Mouse (Mus musculus) testis, postnatal 10 days (tissue): ENCODE results near the gene Rrp36.
A peak's percentile ranks its signal among the peaks of the same experiment; 100 is the strongest.

Experiments
- DNase-seq: peaks from one replicate; pipeline ENCODE4 v3.0.0; 2021; ENCODE audit warnings: low spot score

The Rrp36 gene

DNA sequence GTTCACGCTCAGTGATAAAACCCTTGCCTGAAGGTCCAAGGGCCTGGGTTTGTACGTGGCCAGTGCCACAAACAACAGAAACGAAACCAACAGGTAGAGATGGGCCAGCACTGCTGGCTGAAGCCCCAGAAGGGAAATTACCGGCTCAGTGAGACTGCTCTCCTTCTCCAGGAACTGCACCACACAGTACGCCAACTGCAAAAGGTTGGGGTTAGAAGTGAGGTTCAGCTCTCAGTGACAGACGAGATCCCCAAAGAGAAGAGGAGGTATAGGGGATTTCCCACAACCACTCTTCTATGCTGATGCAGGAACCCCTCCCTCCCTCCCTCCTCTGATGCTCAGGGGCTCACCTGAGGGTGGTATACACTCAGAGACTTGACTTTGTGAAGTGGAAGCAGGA is 11.8 kb upstream of the Rrp36 start:
- DNase-seq, result no peak

DNA sequence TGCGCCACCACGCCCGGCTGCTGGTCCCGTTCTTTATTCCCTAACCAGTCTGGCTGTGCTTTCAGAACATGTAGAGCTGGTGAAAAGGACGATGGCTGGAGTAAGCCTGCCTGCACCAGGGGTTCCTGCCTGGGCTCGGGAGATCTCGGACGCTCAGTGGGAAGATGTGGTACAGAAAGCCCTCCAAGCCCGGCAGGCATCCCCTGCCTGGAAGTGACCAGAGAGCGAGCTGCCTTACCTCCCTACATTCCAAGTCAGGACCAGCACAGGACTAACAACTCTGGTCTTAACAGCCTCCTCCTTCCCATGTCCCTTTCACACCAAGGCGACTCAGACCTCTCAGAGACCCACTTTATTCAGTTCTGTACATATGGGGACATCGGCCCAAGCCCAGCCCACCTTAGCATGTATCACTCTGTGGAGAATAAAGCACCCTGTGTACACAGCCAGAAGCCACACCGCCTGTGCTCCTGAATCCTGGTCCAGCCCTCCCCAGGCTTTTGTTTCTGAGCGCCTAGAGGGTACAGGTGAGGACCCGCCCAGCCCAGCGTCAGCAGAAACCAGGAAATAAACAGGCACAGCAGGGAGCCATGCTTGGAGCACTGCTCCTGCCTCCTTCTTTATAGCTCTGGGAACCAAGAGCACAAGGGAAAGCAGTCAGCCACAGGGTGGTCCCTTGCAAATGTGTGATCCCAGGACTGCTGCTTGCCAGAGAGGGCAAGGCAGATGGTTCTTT is 8.7 kb upstream of the Rrp36 start:
- no peak for DNase-seq

DNA sequence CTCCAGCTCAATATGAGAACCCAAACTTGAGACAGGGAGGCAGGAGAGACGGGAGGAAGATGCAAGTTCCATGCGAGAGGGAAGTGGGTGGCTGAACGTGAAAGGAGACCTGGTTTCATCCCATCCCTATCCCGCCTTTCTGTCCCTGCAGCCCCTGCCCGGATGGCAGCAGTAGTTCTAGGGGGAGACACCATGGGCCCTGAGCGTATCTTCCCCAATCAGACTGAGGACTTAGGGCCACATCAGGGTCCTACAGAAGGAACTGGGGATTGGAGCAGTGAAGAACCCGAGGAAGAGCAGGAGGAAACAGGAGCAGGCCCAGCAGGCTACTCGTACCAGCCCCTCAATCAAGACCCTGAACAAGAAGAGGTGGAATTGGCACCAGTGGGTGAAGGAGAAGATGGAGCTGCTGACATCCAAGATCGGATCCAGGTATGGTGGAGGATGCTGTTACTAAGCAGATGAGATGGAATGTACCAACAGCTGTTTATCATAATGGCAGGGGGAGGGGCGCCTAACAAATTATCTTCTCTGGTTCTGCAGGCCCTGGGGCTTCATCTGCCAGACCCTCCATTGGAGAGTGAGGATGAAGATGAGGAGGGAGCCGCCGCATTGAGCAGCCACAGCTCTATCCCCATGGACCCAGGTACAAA is 7.4 kb upstream of the Rrp36 start:
- no peak for DNase-seq

DNA sequence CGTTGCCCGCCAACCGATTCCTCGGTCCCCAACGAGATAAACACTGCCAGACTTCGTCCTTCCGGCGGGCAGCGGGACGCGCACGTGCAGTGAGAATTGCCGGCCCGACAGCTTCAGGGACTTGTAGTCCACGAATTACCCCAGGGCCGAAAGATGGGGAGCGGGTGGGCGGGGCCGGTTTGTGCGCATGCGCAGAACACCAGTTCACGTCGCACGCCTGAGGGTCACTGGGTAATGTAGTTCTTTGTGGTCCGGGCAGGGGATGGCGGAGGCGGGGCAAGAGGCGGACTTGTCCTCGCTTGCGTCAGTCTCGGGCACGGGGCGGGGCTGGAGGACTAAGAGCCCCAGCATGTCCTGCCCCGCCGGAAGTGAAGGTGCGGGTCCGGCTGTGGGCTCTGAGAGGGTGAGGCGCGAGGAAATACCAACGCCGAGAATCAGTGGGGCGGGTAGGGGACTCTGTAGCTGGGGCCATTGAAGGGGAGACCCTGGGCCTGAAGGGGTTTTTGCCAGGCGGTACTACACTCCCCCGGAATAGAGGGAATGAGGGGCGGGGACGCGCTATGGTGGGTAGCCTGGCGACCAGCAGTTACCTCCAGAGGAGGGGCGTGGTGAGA is 6.7 kb upstream of the Rrp36 start, which contains the start of gene Klhdc3:
TSS of gene Klhdc3 (minus strand) at position 155 of the 614 bp plus-strand sequence.
- peak; percentile 99 for DNase-seq

DNA sequence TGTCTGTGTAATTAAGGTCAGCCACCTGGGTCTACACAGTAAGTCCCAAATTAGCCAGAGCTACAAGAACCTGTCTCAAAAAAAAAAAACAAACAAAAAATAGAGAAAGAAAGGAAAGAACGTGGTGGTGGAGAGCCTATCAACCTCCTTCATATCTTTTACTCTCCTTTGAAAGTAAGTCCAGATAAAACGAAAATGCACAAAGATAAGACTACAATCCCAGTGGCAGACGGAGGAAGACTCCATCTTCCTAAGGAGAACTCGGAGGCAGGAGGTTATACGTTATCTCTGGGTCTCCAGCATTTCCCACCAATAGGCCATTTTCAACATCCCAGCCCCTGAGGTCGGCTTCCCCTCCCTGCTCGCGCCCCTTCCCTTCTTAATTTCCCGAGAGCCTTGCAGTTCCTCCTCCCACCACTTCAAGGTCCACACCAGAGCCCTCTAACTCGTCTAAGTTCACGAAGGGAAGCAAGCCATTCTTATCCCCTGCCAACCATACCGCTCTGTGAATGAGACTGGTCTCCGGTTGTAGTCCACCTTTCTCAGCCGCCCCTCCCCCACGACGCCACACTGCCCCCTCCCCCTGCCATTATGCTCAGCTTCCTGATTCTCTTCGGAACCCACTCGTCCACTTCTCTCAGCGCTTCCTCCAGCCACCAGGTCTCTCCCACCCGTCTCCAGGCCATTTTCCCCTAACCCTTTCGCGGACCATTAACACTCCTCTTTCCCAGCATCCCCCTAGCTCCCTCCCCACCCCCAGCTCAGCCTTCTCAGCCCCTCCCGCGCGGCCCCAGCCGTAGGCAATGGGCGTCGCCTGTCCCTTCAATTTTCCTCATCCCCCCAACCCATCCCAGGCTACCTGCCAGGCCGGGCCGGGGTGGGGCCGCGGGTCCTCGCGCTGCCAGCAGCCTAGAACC is 5.9 kb upstream of the Rrp36 start:
- peak; percentile 84 for DNase-seq

DNA sequence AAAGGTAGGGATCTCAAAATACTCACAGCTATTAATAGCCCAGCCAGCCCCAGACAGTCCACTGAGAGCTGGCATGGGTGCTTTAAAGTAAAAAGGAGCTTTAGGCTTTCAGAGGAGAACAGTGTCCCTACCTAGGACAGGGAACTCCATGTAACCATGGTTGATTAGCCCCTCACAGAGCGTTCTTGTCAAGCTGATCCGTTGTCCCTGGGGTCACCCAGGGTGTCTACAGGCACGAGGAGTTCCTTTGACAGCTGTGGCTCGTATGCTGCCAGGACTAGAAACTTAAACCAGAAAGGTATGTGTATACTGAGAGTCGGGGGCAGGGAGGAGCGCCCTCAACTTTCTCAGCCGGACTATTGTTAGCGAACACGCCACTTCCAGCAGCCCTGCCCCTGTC is 4.8 kb upstream of the Rrp36 start:
- DNase-seq, result no peak

DNA sequence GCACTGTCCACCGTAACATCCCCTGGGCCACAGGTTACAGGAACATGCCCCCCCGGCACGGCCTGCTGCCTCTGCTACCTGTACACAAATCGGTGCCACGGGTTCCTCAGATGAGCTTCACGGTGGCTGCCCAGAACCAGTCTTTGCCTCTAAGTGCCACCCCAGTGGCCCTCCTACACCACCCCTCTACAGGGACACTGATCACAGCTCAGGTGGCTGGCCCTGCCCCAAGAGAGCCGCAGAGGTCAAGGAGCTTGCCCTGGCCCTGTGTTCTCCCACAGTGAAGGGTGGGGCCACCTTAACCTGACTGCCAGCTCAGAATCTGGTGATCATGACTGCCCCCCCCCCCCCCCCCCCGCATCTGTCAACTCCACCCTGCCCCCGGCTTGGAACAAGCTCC is 4.3 kb upstream of the Rrp36 start, which contains the start of gene Mea1:
TSS of gene Mea1 (plus strand) at position 378 of the 400 bp plus-strand sequence.
- DNase-seq, result no peak

DNA sequence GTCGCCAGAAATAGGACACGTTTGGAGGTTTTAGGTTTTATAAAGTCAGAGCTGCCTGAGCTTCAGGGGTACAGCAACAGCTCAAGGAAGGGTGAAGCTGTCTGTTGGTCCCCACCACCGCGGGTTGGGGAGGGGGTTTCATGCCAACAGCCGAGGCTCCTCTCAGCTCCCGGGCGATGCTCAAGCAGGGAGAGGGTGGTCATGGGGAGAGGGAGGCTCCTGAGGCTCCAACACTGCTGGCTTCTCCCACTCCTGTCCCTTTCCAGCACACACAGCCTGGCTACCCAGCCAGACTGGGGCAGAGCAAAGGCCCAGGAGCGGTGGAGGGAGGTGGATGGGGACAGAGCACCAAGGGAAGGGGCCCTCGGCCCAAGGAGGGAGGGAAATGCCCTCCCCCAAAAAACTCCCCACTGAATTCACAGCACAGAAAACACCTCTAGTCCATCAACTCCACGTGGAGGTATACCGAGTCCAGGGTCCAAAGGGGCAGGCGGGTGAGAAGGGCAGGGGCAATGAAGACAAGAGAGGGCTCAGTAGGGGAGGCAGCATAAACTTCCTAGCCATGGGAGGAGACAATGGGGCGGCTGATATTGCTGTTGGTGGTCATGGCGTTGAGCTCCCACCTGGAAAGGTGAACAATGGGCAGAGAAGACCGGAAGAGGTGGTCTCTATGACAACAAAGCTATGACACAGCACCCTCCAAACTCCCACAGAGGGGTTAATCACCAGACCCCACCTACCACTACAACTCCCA is 555 bp upstream of the Rrp36 start:
- peak; percentile 58 for DNase-seq

DNA sequence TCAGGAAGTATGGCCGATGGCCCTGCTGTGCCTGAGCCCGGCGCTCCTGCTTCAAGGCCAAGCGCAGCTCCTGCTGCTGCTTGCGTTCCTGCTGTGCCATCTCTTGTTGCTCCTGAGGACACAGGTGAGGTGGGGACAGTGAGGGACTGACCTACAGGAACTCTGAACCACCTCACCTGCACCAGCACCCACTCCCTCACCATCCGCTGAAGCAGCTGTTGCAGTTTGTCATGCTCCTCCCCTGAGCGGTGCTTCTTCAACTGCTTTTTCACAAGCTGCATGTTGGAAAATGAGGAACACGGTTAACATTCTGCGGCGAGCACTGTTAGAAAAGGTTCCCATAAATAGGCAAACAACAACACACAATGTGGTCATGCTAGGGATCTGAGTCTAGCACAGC is 4.2 kb downstream of the Rrp36 start:
- DNase-seq, result peak; percentile 38

DNA sequence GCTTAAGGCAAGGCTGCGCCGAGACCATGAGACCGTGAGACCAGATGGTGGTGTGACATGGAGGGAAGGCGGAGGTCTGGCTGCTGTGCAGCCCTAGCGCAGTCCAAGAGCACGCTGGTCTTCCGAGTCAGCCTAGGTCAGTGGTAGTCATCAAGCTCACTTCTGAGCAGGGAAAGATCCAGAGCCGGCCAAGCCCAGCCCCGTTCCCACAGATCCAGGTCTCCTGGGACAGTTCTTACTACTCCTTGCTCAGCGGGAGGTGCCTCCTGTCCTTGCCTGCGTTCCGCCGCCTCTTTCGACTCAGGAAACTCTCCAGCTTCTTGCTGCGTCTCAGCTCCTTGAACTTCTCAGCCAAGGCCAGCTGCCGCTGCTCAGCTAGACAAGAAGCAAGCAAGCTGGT is 6.4 kb downstream of the Rrp36 start:
- DNase-seq, result peak; percentile 44

DNA sequence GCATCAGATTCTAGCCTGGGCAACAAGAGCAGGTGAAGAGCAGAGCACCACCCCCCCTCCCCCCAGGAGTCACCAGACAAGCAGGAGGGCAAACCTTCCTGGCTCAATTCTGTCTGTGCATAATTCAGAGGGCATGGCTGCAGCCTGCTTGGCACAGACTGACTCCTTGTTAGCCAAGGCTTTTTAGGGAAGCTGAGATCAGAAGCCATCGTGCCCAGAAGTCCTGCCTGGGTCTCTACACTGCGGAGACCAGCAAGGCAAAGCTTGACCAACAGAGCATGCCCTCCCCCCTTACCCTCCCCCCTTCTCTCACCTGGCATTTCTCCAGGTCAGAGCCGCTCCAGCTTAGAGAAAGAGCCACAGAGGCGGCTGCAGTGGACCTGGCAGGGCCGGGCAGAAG is 11.4 kb downstream of the Rrp36 start:
- DNase-seq, result no peak

DNA sequence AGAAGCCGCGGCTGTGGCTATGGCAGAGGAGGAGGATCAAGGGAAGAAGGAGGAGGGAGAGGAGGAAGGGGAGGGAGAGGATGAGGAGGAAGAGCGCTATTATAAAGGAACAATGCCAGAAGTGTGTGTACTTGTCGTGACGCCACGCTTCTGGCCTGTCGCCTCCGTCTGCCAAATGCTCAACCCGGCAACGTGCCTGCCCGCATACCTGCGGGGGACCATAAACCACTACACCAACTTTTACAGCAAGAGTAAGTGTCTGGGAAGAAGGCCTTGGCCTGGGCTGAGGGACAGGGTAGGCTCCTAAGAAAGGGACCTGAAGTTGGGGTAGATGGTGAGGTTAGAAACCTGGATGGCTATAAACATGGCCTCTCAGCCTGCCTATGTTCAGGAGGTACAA is 12.2 kb downstream of the Rrp36 start:
- DNase-seq, result no peak

DNA sequence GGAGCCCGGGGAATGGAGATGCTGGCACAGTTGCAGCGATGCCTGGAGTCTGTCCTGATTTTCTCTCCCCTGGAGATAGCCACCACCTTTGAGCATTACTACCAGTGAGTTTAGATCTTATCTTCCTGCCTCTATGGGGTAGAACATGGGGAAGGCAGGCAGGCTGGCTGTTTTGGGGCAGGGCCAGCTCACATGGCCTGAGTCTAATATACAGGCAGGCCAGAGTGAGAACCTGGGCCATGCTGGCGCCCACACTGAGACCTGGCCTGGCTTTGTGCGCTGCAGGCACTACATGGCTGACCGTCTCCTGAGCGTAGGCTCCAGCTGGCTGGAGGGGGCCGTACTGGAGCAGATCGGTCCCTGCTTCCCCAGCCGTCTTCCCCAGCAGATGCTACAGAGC is 12.8 kb downstream of the Rrp36 start:
- DNase-seq, result no peak

DNA sequence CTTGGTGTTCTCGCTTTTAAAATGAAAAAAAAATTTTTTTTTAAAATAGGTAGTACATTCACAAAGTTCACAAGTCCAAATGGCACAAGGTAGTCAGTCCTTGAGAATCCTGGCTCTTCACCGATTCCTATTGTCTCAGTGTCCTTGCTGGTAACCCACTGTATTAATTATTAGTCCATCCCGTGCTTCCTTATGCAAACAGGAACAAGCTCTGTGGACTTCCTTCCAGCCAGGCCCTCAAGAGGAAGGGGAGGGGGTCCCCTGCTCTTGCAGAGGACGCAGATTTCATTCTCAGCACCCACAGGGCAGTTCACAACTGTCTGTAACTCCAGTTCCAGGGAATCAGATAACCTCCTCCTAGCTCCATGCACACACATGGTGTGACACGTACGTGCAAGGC is 18.1 kb downstream of the Rrp36 start:
- DNase-seq, result no peak

DNA sequence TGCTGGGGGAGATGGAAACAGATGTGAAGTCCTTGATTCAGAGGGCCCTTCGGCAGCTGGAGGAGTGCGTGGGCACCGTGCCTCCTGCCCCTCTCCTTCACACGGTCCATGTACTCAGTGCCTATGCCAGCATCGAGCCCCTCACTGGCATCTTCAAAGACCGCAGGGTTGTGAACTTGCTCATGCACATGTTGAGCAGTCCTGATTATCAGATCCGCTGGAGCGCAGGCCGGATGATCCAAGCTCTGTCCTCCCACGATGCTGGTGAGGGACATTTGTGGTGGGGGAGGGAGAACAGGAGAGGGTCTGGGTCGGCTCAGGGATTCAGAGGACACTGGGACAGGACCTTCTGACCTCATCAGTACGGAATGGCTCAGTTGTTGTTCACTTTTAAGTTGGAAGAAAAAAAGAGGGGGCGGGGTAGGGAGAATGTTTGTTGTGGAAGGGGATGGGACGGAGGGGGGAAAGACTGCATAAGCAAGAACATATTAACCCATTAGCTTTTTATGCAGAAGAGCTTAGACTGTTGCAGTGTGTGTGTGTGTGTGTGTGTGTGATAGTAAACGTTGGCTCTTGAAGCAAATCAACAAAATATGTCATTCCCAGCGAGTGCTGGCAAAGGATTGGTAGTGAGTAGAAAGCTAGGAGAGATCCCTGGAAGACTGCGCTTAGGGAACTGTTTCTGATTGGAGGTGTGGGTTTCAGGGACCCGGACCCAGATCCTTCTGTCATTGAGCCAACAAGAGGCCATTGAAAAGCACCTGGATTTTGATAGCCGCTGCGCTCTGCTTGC is 22.2 kb downstream of the Rrp36 start:
- DNase-seq, result no peak

DNA sequence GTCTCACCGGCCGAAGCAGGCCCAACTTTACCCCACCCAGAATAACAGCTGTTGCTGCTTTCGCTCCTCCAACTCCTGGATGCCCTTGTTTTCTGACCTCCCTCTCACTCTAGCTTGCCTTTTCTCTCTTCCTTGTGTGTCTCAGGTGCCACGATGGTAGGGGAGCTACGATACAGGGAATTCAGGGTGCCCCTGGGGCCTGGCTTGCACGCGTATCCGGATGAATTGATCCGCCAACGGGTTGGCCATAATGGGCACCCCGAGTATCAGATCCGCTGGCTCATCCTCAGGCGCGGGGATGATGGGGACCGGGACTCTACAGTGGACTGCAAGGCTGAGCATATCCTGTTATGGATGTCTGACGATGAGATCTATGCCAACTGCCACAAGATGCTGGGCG is 22.9 kb downstream of the Rrp36 start:
- DNase-seq, result no peak

DNA sequence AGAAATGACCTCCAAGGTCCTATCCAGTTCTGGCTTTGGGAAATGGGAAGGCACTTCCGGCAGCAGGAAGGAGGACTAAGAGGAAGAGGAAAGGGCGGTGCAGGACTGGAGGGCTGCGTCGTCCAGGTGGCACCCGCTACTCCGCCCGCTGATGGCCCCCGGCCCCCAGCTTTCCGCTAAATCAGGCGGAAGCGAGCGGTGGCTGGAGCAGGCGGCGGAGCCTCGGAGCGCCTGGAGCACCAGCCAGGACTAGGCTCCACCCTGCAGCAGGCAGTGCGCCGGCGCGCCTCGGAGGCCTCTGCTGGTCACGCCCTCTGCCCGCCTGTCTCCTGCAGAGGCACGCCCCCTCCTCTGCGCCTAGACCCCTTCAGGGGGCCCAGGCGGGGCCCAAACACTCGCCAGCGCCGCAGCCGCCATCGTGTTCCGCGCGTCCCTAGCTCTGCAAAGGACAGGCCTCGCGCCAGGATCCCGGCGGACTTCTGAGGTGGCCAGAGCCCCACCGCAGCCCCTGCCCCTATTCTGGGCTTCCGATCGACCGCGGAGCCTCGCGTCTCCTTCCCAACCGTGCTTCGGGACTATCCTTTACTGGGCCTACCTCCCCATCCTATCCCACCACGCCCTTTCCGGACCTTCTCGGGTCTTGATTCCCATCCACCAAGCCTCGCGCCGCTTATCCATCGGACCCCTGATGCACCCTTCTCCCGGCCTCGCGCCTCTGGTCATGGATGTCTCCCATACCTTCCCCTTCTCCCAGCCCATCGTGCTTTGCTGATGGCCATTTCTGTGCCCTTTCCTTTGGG is 23.7 kb downstream of the Rrp36 start, which contains the start of gene Cul7:
TSS of gene Cul7 (plus strand) at position 106 of the 800 bp plus-strand sequence.
- peak; percentile 92 for DNase-seq

DNA sequence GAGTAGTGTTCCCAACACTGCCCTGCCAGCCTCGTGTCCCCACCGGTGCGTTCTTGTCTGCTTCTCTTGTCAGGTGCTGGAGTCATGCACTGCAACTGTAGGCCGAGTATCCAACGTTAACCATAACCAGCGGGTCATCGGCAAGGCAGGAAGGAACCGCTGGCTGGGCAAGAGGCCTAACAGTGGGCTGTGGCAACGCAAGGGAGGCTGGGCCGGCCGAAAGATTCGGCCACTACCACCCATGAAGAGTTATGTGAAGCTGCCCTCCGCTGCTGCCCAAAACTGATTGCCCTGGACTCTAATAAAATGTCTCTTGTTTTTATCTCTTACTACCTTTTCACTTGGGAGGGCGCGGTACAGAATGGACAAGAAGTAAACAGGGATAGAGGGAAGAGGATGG is 24.3 kb downstream of the Rrp36 start:
- DNase-seq, result no peak

DNA sequence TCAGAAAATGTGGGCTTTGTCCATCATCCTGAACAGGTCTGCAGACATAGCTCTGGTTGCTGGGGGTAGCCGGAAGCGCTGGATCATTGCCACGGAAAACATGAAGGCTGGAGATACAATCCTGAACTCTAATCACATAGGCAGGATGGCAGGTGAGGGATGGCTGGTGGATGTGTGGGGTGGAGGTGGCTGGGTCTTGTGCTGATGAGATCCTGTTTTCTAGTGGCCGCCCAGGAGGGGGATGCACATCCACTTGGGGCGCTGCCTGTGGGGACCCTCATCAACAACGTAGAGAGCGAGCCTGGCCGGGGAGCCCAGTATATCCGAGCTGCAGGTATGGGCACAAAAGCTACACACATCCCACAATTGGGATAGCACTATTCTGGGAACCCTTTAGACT is 25.7 kb downstream of the Rrp36 start:
- DNase-seq, result no peak

DNA sequence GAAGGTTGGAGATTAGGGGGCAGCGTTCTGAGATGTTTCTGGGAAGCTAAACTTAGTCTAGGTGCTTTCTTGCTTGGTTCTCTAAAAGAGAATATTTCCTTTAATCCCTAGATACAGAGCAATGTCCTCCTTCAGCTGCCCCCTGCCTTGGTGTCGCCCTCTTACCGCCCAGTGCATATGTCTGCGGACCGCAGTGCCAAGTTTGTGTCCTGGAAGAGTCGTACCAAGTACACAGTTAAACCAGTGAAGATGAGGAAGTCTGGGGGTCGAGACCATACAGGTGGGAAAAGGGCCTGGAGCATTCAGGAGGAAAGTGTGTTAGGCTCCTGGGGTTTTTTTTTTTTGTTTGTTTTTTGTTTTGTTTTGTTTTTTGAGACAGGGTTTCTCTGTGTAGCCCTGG is 26.9 kb downstream of the Rrp36 start:
- peak; percentile 45 for DNase-seq
